Mouse (Mus musculus): ENCODE data around the gene Herc1.
A peak's percentile ranks its signal among the peaks of the same experiment; 100 is the strongest.

The Herc1 gene

DNA sequence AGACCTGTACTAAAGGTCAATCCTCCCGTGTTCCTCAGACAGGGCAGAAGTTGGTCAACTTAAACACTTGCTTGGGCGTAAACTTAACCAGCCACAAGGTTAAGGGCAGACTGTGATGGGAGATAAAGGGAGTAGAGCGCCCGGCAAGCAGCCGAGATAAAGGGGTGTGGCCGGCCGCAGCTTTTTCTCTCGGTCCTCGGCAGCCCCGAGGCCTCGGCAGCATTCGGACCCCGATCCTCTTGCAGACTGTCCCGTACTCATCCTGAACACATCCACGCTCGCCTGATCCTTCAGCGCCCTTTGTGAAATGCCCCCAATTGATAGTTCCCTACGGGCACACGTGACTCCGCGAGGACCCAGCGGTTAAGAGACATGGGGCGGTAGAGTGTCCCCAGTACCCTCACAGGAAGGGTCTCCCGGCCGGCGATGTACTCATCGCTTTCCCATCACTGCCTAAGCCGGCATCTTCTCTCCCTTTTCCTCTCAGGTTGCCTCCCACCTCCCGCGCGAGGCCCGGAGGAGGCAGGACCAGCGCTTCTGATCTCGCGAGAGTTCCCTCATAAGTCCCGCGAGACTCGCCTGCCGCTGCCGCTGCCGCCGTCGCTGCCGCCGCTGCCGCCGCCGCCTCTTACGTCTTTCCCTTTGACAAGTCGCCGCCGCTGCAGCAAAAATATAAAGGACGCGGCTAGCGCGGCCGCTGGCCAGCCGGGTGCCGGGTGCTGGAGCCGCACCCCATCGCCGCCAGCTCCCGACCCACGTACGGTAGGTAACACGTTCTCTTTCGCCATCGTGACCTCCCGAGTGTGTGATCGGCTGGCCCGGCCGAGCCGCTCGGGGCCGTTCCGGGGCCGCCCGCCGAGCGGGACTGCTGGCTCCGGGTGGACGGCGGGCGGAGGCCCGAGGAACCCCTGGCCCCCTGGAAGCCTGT, at the start of gene Herc1:
Gene Herc1, plus strand, starts transcription at position 591 of the 928 bp plus-strand sequence.
- peak; percentile 96 for DNase-seq

DNA sequence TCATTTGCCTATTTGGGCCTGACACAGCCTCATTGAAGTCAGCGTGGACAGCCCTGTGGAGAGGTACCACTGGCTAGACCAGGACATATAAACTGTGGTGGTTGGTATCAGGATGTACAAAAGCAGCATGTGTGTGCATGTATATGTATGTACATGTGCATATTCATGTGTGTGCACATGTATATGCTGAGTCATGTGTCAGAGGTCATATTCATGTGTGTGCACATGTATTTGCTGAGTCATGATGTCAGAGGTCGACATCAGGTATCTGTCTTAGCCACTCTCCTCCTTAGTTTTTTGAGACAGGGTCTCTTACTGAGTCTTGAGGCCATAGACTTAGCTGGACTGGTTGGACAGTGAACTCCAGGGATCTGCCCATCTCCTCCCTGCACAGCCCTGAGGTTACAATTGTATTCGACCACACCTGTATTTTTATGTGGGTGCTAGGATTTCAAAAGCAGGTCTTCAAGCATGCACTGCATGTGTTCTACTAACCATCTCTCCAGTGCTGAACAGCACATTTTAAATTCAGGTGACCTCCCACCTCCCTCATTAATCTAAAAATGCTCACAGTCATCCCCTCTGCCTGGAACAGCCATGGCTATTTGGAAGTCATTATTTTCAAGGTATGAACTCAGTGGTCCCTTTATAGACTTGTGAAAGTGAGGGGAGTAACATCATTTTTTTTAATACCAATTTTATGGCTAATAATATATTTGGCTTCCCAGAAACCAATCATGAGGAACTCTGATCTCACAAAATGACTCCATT, 45.7 kb upstream of the Herc1 start:
- no peak for DNase-seq

DNA sequence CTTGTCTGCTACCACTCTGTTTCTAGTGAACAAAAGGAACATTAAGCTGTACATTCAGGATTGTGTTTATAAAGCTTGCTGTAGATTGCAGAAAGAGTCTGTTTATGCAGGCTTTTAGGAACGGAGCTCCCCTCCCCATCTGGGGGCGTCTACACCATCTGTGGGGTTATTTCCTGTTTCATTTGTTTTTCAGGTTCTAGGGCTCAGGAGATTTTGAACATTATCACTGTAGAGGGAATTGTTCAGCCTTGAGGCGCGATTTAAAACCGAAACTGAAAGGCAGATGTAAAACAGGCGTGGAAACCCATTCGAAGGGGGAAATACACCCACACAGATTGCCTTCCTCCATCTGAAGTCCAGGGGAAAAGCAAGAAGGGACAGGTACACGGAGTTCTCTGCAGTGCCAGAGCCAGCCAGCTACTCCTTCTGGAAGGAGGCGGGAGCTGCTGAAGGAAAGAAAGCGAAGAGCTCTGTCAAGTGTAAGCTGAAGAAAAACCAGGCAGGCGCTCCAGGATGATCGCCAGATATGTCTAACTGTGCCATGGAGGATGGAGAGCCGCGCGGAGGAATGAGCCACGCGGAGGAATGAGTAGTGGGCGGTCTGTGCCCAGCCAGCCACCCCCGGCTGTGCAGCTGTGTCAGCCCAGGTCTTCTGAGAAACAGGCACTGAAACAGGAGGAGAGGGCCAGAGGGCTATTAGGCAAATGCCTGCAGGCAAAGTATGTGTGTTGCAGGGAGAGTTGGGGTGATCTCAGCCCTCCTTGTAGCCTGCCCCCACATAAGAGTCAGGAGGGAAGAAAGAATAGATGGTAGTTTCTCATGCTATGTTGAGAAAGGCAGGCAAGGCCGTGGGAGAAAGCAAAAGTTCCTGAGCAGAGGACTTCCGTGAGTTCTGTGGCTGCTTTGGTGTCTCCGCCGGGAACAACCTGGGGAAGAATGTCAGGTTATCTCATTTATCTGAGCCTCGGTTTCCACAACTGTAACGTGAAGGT, 44.8 kb upstream of the Herc1 start:
- peak; percentile 74 for DNase-seq

DNA sequence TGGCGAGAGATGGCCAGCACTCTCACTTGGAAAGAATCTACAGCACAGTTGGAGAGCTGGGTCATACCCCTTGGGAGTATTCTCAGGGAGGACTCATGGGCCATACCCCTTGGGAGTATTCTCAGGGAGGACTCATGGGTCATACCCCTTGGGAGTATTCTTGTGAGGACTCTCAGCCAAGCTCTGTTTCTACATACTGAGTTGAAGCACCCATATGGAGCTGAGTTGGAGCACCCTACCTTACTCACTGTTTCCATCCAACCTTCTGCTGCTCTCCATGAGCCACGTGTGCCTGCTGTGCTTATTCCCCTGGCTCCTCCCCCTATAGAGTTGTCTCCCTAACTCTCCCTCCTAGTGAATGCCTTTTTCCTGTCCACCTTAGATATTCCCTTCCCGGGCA, 43.8 kb upstream of the Herc1 start:
- no peak for DNase-seq

DNA sequence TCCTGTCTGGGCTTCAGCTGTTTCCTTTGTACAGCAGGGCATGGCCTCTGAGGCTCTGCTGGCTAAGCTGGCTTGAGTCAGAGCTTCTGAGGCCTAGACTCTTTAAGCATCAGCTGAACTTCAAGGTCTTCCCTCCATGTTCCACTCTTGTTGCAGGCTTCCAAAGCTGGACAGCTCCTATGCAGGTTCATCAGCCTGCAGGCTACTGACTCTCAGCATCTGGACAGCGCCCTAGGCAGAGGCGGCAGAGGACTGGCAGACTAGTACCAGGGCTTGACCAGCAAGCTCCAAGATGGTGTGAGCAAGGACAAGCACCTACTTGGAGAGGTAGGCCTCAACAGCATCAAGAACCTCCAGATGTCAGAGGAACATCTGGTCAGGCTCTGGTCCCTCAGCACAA, 42.9 kb upstream of the Herc1 start:
- no peak for DNase-seq

DNA sequence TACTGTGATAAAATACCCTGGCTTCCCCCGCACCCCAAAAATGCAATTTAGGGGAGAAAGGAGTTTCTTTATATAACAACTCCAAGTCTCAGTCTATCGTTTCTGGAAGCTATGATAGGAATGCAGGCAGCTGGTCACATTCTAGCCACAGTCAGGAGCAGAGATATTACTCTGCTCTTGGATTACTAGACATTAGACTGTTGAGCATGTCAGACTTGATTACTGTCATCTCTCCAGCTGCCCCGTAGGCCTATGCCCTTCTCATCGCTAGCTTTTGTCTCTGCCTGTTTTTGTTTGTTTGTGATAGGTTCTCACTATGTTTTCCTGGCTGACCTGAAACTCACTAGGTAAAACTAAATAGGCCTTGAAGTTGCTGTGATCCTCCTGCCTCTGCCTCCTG, 41.5 kb upstream of the Herc1 start:
- no peak for DNase-seq

DNA sequence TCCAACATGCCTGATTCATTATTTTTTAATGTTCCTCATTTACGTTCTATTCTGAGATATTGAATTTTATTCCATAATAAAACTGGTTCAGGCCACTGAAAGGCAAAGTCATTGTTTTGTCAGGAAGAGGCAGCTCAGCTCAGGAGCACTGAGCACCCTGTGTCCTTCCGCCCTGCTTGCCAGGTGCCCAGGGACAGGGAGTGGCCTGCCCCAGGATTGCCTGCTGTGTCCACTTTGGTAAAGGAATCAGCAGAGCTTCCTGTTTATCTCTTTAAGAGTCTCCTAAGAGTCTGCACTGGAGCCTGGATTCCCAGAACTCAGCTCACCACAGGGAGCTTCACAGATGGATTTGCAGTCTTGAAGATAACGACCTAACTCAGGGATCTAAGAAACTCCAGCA, 38.8 kb upstream of the Herc1 start:
- DNase-seq, result no peak

DNA sequence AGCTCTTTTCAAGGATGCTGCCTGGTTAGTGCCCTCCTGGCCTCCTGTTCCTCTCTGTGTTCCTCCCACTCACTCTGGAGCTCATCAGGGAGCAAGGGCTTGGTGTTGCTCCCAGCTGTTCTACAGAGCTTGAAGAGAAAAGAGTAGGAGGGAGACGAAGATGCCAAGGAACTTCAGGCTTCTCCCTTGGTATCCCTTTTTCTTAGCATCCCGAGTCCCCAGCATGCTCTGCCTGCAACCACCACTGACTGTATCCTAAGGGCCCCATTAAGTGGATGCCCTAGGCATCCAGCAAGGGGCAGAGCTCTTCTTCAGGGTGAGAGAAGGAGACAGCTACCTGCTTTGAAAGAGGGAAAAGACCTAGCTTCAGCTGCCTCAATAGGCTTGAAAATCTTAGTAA, 33.6 kb upstream of the Herc1 start:
- no peak for DNase-seq

DNA sequence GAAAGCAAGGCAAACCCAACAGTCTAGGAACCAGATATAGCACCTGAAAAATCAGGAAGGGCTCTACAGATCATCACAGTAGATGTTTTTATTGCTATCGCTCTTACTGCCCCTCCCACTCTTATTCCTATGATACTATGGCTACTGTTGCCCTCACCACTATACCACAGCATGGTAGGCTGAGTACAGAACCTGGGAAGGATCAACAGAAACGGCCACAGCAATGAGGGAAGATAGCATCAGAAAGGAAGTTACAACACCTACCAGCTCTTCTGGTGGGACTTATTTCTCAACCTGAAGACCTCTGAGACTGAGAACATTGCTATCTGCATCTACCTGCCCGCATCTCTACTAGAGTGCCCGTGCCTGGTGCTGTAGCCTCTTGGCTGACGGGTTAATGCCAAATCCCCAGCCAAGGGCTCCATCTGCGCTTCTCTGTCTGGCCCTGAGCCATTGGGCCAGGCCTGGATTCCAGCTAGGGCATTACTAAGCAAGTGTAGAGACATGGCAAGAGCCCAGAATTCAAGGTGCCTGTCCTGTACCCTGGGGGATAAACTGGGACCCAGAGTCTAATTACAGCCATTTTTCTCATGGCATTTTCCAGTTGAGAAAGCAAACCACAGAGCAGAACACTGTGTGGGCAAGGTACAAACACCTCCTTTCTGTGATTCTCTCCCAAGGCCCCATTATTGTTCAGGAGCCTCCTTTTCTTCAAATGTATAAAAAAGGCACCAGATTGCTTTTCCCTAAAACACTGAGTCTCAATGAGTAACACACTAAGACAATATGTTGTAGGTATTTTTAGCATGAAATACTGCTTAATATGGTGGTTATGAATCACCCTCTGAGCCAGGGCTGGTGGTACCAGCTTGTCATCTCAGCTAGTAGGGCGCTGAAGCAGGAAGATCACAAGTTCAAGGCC, 28.0 kb upstream of the Herc1 start:
- DNase-seq, result peak; percentile 98

DNA sequence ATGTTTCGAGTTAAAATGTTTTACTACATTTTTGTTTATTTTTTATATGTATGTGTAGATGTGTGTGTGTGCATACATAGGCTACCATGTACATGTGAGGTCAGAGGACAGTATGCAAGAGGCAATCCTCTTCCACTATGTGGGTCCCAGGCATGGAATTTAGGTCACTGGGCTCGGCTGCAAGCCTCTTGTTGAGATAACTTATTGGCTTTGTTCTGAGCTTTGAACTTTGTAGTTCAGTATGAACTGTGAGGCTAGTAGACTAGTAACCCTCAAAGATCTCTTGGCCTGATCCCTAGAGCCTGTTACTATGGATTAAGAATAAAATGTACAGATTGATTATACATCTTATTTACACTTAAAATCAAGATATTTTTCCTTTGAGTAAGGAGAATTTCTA, 23.4 kb upstream of the Herc1 start:
- no peak for DNase-seq

DNA sequence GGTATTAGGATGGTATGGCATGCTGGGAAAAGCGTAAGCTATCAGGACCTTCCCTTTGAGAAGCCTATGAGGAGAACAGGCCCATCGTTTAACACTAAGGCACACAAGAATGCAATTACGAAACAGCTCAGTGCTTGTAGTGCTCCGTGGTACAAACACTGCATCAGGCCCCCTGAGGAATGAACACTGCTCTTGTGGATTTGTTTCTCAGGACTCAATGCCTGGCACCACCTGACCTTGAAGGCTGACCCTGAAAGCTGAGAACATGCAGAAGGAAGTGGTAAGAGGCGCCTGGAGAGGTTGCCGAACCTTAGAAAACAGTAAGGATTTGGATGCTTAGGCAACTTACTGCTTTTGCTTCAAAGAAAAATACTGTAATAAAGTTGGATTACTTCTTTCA, 20.8 kb upstream of the Herc1 start:
- no peak for DNase-seq

DNA sequence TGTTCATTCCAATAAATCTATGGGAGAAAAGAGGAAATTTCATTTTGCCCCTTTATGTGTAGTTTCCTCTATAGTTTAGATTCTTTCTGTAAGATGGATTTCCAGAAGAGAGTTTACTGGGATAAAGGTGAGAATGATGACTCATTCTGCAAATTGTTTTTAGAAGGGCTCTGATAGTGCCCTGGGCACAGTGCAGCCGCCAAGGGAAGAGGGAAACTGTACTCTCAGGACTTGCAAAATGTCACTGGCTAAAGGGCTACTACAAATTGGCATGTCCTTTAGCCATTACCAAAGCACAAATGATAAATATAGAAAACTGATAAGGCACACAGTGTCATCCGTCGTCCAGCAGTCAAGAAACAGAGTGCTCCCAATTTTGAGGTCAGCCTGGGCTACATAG, 19.8 kb upstream of the Herc1 start:
- no peak for DNase-seq

DNA sequence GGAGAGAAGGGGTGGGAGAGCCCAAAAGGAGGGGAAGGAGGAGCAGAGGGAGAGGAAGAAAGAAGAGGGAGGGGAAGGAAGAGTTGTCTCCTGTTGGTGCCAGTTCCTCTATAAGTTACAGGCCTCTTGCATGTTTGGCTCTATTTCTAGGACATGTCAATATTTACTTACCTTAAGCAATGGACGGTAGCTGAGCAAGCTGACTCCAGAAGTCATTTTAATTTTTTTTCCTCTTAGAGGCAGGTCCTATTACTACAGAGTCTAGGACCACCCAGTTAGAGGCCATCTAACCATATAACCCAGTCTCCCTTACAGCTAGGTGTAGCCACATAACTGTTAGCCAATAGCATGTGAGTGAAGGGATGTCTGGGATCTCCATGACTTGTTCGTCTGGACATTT, 18.7 kb upstream of the Herc1 start:
- no peak for DNase-seq

DNA sequence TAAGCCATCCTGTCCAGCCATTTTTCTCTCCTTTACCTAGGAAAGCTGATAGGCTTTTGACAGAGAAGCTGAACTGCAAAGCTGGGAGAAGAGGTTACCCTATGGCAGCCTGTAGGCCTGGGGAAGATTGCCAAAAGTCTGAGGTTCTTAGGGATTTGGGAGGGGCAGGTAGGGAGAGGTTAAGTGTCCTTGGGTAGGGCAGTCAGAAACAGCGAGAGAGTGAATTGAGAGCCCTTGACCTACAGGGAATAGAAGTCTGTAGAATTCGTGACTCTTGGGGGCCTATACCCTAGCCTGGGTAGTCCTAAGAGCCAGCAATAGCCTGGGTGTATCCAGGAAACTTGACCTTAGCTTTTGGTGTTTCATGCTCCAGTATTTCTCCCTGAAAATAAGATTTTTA, 17.9 kb upstream of the Herc1 start:
- no peak for DNase-seq

DNA sequence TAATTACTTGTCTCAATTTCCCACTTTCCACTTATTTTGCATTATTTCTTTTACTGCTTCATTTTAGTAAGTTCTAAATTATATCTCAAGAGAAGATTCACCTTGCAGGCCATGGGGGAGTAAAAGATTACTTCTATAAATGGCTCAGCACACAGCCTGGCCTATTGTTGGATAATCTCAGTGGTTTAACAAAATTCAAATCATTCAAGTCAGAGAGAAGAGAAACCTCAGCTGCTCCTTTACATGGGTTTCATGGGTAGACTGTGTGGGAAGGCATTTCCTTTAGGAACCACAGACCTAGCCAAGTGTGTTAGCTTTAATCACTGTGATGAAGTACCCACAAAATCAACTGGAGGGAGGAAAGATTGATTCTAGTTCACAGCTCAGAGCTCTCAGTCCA, 13.0 kb upstream of the Herc1 start:
- DNase-seq, result no peak

DNA sequence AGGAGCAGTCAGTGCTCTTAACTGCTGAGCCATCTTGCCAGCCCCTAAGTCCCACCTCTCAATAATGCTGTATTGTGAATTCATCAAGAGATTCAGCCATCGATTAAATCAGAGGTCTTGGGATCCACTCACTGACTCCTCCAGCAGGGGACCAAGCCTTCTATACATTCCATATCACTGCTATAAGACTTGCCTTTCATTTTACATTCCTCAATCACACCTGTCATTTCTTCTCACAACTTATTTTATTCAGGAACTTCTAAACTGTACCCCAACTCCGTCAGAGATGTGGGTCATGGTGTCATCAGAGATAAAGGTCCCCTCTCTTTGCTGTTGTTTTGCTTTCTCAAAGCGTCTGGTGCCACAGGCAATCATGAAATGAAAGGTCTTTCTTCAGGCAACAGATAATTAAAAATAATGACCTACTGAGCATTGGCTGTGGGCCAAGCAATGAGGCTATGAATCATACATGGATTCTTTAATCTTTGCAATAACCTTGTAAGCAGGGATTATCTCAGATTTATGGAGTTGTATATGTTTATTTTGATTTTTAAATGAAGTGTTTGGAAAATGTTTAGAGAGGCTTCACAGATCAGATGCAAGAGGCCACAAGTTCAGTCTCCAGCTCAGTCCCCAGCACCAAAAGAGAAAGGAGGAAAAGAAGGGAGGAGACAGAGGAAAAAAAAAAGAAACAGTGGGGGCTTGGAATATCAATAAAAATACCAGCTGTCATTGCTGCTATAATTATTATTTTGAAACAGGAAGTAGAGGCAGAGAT, 12.1 kb upstream of the Herc1 start:
- no peak for DNase-seq

DNA sequence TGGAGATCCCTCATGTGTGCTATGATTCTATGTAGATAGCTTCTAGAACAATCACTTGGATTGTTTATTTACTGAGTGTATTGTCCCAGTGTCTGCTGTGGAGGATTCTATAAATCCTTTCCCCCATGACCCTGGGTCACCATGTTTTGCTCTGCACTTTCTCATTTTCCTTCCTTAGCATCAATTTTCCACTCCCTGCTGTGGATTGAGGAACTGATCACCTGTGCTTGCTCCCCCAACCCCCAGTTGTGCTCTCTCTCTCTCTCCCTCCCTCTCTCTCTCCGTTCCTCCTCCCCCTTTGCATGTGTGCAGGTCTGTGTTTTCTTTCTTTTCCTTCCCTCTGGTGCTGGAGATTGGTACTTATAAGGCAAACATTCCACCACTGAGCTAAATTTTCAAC, 10.5 kb upstream of the Herc1 start:
- DNase-seq, result no peak

DNA sequence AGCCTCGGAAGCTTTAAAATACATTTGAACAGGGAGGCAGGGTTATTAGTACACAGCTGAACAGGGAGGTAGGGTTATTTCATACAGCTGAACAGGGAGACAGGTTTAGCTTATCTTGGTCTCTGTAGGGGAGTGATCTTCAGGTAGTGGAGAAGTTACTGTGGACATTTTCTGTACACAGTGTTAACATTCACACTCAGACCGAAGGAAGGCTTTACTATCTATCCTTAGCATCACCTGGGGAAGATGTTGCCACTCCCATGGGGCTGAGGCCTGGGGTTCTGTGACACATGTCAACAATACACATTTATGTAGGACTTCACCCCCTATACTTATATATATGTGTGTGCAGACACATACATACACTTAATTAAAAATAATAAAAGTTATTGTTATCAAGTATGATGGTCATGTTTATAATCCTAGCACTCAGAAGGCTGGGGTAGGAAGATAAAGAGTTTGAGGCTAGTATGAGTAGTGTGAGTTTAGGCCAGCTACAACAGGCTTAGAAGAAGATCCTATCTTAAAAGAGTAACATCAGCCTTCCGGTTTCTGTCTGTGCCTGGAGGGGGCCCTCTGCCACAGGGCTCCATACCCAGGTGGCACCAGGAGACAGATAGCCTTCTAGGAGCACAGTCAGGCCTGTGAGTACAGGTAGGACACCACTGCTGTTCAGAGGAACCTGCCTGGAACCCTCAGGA, 9.7 kb upstream of the Herc1 start:
- no peak for DNase-seq

DNA sequence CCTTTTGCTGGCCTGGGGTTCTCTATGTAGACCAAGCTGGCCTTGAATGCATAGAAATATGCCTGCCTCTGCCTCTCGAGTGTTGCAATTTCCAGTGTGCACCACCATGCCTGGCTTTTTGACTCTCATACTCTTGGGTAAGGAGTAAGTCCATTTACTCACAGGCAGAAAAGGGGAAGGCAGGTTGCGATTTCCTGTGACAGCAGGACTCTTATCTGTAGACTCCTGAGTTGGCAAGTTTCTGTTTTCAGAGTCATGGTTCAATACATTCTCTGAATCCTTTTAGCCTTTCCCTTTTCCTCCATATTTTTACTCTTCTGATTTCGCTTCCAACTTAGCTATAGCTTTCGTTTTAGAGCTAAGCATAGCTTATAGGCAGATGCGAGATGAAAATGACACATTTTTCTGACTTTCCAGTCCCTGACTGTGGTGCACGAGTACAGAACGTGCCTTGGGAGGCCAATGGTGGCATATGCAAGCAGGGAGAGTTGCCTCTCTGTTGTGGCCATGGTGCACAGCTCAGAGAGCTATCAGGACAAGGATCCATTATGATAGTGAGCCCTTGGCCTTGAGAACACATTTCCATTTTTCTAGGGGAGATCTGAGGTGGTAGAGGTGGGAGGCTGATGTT, 2.7 kb upstream of the Herc1 start:
- DNase-seq, result no peak

All from cerebellum, adult 9-11 months (tissue).